Mouse (Mus musculus): ENCODE results near the gene Slx4ip. TPM values are rescaled to one million over a fixed set of nuclear protein-coding genes. Genes with fewer than 3 reads are reported as not detected.

Gene Slx4ip
- polyA plus RNA-seq, 1 experiment from 2014 or later = 9.4 TPM

- H3K4me2 ChIP-seq (ENCODE audit: low read depth) = no peak overlapping the region
- H3K9me3 ChIP-seq (ENCODE audit: control insufficient read depth, low read length) = no peaks in the 10 kb centered on the region
- peaks cover 48% of the 10 kb centered on the region for H3K4me1 ChIP-seq (ENCODE audit: control insufficient read depth, insufficient read depth, low read length)
These were observed 206.0 kb downstream of the Slx4ip start for GRCm38 (mm10) chr2:137096981-137097460.

GRCm38 (mm10) chr2:137098269-137099035, 207.4 kb downstream of the Slx4ip start:
- Histone ChIP-seq H3K9me3 (ENCODE audit: control insufficient read depth, low read length) (no peaks in the 10 kb centered on the region), H3K27me3 (ENCODE audit: control insufficient read depth, insufficient read depth, low read length) (no peaks in the 10 kb centered on the region), H3K4me3 (ENCODE audit: low read depth, low read length) (no peak overlapping the region), H3K4me1 (ENCODE audit: control insufficient read depth, insufficient read depth, low read length) (peaks cover 34% of the 10 kb centered on the region), H3K27ac (ENCODE audit: low read depth, low read length) (no peak overlapping the region), H3K36me3 (ENCODE audit: control insufficient read depth, insufficient read depth, low read length) (no peaks in the 10 kb centered on the region), H3K4me2 (ENCODE audit: low read depth) (no peak overlapping the region), H3K9ac (ENCODE audit: low read length) (no peak overlapping the region)
- WGBS = 14% methylated on average over 11 of the region's 11 CpGs
- ATAC-seq (ENCODE audit: insufficient read depth, low FRiP score, low TSS enrichment) (no peak), DNase-seq (ENCODE audit: low spot score) (no peak)

More at GRCm38 (mm10) chr2:137096981-137097460, 206.0 kb downstream of the Slx4ip start:
- no peak overlapping the region for H3K9ac ChIP-seq (ENCODE audit: low read length)
- H3K36me3 ChIP-seq (ENCODE audit: control insufficient read depth, insufficient read depth, low read length) = no peaks in the 10 kb centered on the region
- no peaks in the 10 kb centered on the region for H3K27me3 ChIP-seq (ENCODE audit: control insufficient read depth, insufficient read depth, low read length)
- no peak overlapping the region for H3K4me3 ChIP-seq (ENCODE audit: low read depth, low read length)
- H3K27ac ChIP-seq (ENCODE audit: low read depth, low read length) = peak overlapping the region; percentile 24; the same call in 1 of the 2 replicates
- no peak for DNase-seq (ENCODE audit: low spot score)
- ATAC-seq (ENCODE audit: insufficient read depth, low FRiP score, low TSS enrichment) = no peak
- 2% methylated on average over 5 of the region's 5 CpGs for WGBS

- Histone ChIP-seq H3K4me1 (ENCODE audit: control insufficient read depth, insufficient read depth, low read length) (peaks cover 34% of the 10 kb centered on the region), H3K9ac (ENCODE audit: low read length) (no peak overlapping the region), H3K4me2 (ENCODE audit: low read depth) (no peak overlapping the region), H3K27ac (ENCODE audit: low read depth, low read length) (no peak overlapping the region), H3K36me3 (ENCODE audit: control insufficient read depth, insufficient read depth, low read length) (no peaks in the 10 kb centered on the region), H3K4me3 (ENCODE audit: low read depth, low read length) (no peak overlapping the region), H3K27me3 (ENCODE audit: control insufficient read depth, insufficient read depth, low read length) (no peaks in the 10 kb centered on the region), H3K9me3 (ENCODE audit: control insufficient read depth, low read length) (no peaks in the 10 kb centered on the region)
- ATAC-seq (ENCODE audit: insufficient read depth, low FRiP score, low TSS enrichment) (no peak), DNase-seq (ENCODE audit: low spot score) (no peak)
- 6% methylated on average over 6 of the region's 6 CpGs for WGBS
These were observed 208.3 kb downstream of the Slx4ip start for GRCm38 (mm10) chr2:137099211-137099734.

GRCm38 (mm10) chr2:137101074-137101473, 210.1 kb downstream of the Slx4ip start:
- H3K27ac ChIP-seq (ENCODE audit: low read depth, low read length) = no peak overlapping the region
- 35% methylated on average over 5 of the region's 5 CpGs for WGBS
- H3K36me3 ChIP-seq (ENCODE audit: control insufficient read depth, insufficient read depth, low read length) = no peaks in the 10 kb centered on the region
- H3K9ac ChIP-seq (ENCODE audit: low read length) = no peak overlapping the region
- no peaks in the 10 kb centered on the region for H3K27me3 ChIP-seq (ENCODE audit: control insufficient read depth, insufficient read depth, low read length)
- no peak overlapping the region for H3K4me2 ChIP-seq (ENCODE audit: low read depth)
- DNase-seq (ENCODE audit: low spot score) = peak; percentile 64
- peaks cover 30% of the 10 kb centered on the region for H3K4me1 ChIP-seq (ENCODE audit: control insufficient read depth, insufficient read depth, low read length)
- H3K9me3 ChIP-seq (ENCODE audit: control insufficient read depth, low read length) = no peaks in the 10 kb centered on the region
- no peak overlapping the region for H3K4me3 ChIP-seq (ENCODE audit: low read depth, low read length)
- ATAC-seq (ENCODE audit: insufficient read depth, low FRiP score, low TSS enrichment) = peak; percentile 43

- Histone ChIP-seq H3K27ac (ENCODE audit: low read depth, low read length) (no peak overlapping the region), H3K4me1 (ENCODE audit: control insufficient read depth, insufficient read depth, low read length) (peaks cover 20% of the 10 kb centered on the region), H3K9me3 (ENCODE audit: control insufficient read depth, low read length) (no peaks in the 10 kb centered on the region), H3K4me3 (ENCODE audit: low read depth, low read length) (no peak overlapping the region), H3K9ac (ENCODE audit: low read length) (no peak overlapping the region), H3K36me3 (ENCODE audit: control insufficient read depth, insufficient read depth, low read length) (no peaks in the 10 kb centered on the region), H3K4me2 (ENCODE audit: low read depth) (no peak overlapping the region), H3K27me3 (ENCODE audit: control insufficient read depth, insufficient read depth, low read length) (no peaks in the 10 kb centered on the region)
- no peak for ATAC-seq (ENCODE audit: insufficient read depth, low FRiP score, low TSS enrichment)
- no peak for DNase-seq (ENCODE audit: low spot score)
- 63% methylated on average over 4 of the region's 4 CpGs for WGBS
These were observed 216.2 kb downstream of the Slx4ip start for GRCm38 (mm10) chr2:137107203-137107602.

- DNase-seq (ENCODE audit: low spot score) (no peak), ATAC-seq (ENCODE audit: insufficient read depth, low FRiP score, low TSS enrichment) (no peak)
- Histone ChIP-seq H3K27ac (ENCODE audit: low read depth, low read length) (no peak overlapping the region), H3K9me3 (ENCODE audit: control insufficient read depth, low read length) (no peaks in the 10 kb centered on the region), H3K27me3 (ENCODE audit: control insufficient read depth, insufficient read depth, low read length) (no peaks in the 10 kb centered on the region), H3K4me1 (ENCODE audit: control insufficient read depth, insufficient read depth, low read length) (peaks cover 24% of the 10 kb centered on the region), H3K36me3 (ENCODE audit: control insufficient read depth, insufficient read depth, low read length) (no peaks in the 10 kb centered on the region), H3K9ac (ENCODE audit: low read length) (no peak overlapping the region), H3K4me3 (ENCODE audit: low read depth, low read length) (no peak overlapping the region), H3K4me2 (ENCODE audit: low read depth) (no peak overlapping the region)
- 62% methylated on average over 8 of the region's 8 CpGs for WGBS
These were observed 216.9 kb downstream of the Slx4ip start for GRCm38 (mm10) chr2:137107946-137108345.

- Histone ChIP-seq H3K9ac (ENCODE audit: low read length) (no peak overlapping the region), H3K4me2 (ENCODE audit: low read depth) (peak overlapping the region; percentile 11; the same call in 1 of the 2 replicates), H3K4me3 (ENCODE audit: low read depth, low read length) (no peak overlapping the region), H3K4me1 (ENCODE audit: control insufficient read depth, insufficient read depth, low read length) (peaks cover 29% of the 10 kb centered on the region), H3K27me3 (ENCODE audit: control insufficient read depth, insufficient read depth, low read length) (no peaks in the 10 kb centered on the region), H3K36me3 (ENCODE audit: control insufficient read depth, insufficient read depth, low read length) (no peaks in the 10 kb centered on the region), H3K9me3 (ENCODE audit: control insufficient read depth, low read length) (no peaks in the 10 kb centered on the region), H3K27ac (ENCODE audit: low read depth, low read length) (no peak overlapping the region)
- ATAC-seq (ENCODE audit: insufficient read depth, low FRiP score, low TSS enrichment) = no peak
- 37% methylated on average over 15 of the region's 15 CpGs for WGBS
- no peak for DNase-seq (ENCODE audit: low spot score)
These were observed 218.5 kb downstream of the Slx4ip start for GRCm38 (mm10) chr2:137109321-137110213.

- H3K4me2 ChIP-seq (ENCODE audit: low read depth) = peak overlapping the region; percentile 25
- H3K27me3 ChIP-seq (ENCODE audit: control insufficient read depth, insufficient read depth, low read length) = no peaks in the 10 kb centered on the region; the same call in 1 of the 2 replicates
- H3K9me3 ChIP-seq (ENCODE audit: control insufficient read depth, low read length) = no peaks in the 10 kb centered on the region
- peaks cover 29% of the 10 kb centered on the region for H3K4me1 ChIP-seq (ENCODE audit: control insufficient read depth, insufficient read depth, low read length)
- WGBS = 16% methylated on average over 4 of the region's 4 CpGs
- H3K27ac ChIP-seq (ENCODE audit: low read depth, low read length) = no peak overlapping the region
- DNase-seq (ENCODE audit: low spot score) = no peak
- ATAC-seq (ENCODE audit: insufficient read depth, low FRiP score, low TSS enrichment) = no peak
- no peak overlapping the region for H3K9ac ChIP-seq (ENCODE audit: low read length)
- no peak overlapping the region for H3K4me3 ChIP-seq (ENCODE audit: low read depth, low read length)
- no peaks in the 10 kb centered on the region for H3K36me3 ChIP-seq (ENCODE audit: control insufficient read depth, insufficient read depth, low read length)
These were observed 219.3 kb downstream of the Slx4ip start for GRCm38 (mm10) chr2:137110214-137110898.
